Mouse (Mus musculus): ENCODE data around the gene Spin4.
A peak's percentile ranks its signal among the peaks of the same experiment; 100 is the strongest.

Spin4 gene

DNA sequence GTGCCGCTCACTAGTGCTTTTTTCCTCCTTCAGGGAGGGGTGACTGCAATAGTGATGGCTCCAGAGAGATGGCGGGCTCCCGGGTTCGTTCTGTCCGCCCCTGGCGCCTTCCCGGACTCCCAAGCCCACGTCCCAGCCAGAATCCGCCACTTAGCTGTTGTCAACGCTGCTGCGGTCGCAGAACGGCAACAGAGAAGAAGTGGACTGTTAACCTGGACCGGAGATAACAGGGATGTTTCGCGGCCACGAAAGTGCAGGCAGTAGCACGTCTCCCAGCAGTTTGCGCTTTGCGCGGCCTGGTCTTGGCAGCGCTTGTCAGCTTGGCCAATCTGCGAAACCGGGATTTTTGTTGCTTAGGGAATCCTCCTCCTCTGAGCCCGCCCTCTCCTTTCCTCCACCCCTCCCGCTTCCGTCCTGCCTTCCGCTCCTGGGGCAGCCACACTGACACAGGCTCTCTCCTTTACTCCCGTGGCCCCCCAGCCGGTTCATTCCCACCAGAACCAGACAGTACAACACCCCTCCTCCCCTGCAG is at the start of gene Spin4:
TSS of gene Spin4 (minus strand) at position 322 of the 532 bp plus-strand sequence.
- peak; percentile 86 for DNase-seq (ENCODE audit: low spot score)

- DNase-seq (ENCODE audit: low spot score) = no peak
Observed at GRCm38 (mm10) chrX:95027907-95028306, 1.4 kb upstream of the Spin4 start.

DNA sequence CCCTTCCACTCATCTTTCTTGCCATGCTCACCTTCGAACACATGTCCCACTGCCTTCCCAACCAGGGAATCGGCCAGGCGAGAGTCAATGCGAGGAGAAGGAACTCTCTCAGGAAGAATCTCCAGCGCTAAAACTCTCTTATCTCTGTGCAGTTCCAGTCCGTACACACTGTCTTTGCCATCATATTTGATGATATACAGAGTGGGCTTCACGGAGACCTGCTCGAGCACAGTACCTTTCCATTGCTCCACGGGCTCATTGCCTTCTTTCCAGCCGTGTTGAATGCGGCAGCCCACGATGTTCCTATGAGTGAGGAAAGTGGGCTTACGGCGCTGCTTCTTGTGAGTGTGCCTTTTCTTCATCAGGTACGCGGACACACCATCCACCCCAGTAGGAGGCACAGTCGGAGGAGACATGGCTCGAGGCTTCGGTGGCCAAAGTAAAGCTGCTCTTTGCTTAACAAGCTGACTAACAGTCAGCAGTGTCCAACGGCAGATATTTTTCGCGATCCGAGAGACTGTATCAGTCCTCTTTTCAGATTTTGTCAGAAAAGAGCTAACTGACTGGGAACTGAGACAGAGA is 612 bp downstream of the Spin4 start:
- peak; percentile 22 for DNase-seq (ENCODE audit: low spot score)

GRCm38 (mm10) chrX:95012033-95012432 is 14.4 kb downstream of the Spin4 start:
- DNase-seq (ENCODE audit: low spot score) = peak; percentile 50

GRCm38 (mm10) chrX:94998845-94999244 is 27.6 kb downstream of the Spin4 start:
- no peak for DNase-seq (ENCODE audit: low spot score)

DNA sequence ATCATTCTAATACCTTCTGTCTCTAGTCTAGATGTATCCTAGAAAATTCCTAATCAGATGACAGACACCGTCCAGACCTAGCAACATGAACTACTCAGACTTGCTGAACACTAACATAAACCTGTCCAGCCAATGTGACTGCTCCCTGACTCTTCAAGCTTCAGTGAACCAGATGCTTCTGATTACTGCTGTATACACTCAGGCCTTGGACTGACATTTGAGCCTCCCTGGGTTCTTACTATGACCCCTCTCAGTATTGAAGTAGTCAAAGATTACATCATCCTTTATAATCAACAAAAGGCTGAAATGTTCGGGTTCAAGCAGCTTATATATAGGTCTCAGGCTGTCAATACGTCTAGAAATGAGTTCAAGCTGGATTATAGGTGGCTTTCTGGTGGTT is 32.4 kb downstream of the Spin4 start:
- DNase-seq (ENCODE audit: low spot score) = peak; percentile 49

DNA sequence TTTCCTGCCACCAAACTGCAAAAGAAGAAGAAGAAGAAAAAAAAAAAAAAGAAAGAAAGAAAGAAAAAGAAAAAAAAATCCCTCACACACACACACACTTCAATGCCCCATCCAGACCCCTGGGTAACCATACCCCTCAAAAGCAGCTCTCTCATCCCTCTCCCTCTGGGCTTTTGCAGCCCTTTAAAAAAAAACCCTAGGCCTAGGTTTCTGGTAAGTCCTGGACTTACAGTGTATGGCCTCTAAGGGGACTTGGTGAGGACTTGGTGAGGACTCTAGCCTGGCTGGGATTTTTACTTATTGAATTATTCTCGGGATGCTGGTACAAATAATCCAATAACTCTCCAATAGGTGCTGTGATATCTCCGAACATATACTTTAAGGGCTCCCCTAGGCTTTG is 35.6 kb downstream of the Spin4 start:
- DNase-seq (ENCODE audit: low spot score) = no peak

DNA sequence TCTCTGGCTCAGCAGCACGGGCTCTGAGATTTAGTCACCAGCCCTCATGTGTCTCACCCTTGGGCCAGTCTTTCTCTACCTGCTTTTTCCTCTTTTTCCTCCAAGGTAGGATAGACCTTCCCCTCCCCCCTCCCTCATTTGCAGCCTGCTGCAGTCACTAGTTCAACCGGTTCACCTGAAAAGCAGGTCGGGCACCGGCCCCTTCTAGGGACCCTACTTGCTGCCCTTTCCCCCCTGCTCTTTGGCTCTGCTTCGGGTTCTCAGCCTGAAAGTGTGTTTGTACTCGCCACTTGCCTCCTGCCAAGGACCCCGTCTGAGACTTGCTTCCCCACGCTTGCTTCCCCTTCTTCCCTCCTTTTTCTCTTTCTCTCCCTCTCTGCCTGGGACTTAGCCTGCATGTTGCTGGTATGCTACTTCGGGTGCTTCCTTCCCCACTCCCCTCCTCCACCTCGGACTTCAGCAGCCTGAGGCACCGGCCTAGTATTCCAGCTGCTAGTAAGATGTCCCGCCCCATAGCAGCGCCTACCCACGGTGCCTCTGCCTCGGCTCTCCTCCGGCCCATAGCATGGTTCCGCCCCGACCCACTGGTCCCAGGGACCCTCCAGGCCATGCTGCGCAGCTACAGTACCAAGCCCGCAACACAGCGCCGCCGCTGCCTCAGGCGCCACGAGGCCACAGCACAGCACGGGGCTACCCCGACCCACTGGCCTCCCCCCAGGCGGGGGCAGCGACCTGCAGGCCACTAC is 36.2 kb downstream of the Spin4 start:
- DNase-seq (ENCODE audit: low spot score) = peak; percentile 51
